Mouse (Mus musculus): ENCODE data around the gene Tmem121. TPM values are rescaled to one million over a fixed set of nuclear protein-coding genes. Genes with fewer than 3 reads are reported as not detected.

Gene Tmem121
- polyA plus RNA-seq (2015; fragmentation: Nextera tagmentation; extraction: Ambion mirVana): 6.7 and 7.5 TPM in 2 replicates

DNA sequence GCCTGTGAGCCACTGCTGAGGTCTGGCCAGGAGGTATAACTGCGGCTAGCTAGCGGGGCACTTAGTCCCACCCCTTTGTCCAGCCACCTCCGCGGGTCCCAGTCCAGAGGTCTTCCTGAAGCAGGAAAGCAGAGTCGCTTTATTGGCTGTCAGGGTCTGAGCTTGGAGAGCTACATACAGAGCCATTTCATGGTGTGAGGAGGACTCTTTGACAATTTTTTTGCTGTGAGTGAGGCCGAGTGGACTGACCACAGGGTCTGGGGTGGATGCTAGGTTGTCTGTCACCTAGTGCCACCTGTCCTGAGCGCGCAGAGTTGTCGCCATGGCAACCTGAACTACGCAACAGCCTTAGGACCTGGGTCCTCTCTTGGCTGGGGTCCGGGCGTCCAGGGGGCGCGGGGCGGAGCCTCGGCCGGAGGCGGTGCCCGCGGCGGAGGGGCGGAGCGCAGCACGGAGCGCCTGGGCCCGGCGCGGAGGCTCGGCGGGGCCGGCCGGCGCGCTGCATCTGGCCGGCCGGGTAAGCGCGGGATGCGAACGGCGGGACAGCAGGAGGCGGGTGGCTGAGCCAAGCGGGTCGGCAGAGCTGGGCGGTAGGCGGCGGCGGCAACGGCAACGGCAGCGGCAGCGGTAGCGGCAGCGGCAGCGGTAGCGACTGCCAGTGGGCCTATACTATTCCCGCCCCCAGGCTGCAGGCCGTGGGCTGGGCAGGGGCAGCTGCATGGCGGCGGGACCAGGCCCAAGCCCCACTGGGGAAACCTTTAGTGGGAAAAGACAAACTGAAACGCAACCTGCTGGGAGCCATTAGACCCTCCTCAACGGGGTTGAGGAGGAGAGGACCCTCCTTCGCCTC, at the start of gene Tmem121:
Gene Tmem121, plus strand, starts transcription at position 489 of the 850 bp plus-strand sequence.
- Histone ChIP-seq H3K9ac (peak within 1 kb of the TSS; percentile 65), H3K4me1 (replicated peaks) (peaks cover 29% of the 10 kb centered on the region), H3K27ac (no peak within 1 kb of the TSS), H3K9me3 (no peaks in the 10 kb centered on the region), H3K27me3 (replicated peaks) (peaks cover 33% of the 10 kb centered on the region), H3K36me3 (0 out of 2 replicates have a peak, but pooled peaks cover 5% of the 10 kb centered on the region), H3K4me2 (replicated peaks) (peak within 1 kb of the TSS; percentile 95), H3K4me3 (replicated peaks) (peak within 1 kb of the TSS; percentile 65)
- peak; percentile 62 for ATAC-seq
- 2% methylated on average over 63 of the region's 63 CpGs for WGBS

DNA sequence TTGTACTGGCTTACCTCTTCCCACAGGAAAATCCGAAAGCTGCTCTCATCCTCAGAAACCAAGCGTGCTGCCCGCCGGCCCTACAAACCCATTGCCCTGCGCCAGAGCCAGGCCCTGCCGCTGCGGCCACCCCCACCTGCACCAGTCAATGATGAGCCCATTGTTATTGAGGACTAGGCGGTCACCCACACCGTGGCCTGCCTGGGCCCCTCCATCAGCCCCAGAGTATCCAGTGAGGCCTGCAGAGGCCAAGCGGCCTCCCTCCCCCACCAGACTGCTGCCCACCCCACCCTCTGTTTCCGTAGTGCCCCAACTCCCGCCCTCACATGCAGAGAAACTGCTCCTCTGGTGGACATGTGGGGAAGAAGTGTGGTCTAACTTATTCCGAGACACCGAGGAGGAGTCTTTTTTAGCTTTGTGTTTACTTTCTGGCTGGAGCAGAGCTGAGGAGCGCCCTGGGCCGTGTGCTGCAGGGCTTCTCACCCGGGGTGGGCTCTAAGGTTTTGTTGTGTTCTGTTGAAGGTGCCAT, 49.2 kb upstream of the Tmem121 start:
- H3K4me1 ChIP-seq (replicated peaks): peaks cover 39% of the 10 kb centered on the region
- H3K36me3 ChIP-seq: peaks cover 49% of the 10 kb centered on the region
- ATAC-seq: no peak

DNA sequence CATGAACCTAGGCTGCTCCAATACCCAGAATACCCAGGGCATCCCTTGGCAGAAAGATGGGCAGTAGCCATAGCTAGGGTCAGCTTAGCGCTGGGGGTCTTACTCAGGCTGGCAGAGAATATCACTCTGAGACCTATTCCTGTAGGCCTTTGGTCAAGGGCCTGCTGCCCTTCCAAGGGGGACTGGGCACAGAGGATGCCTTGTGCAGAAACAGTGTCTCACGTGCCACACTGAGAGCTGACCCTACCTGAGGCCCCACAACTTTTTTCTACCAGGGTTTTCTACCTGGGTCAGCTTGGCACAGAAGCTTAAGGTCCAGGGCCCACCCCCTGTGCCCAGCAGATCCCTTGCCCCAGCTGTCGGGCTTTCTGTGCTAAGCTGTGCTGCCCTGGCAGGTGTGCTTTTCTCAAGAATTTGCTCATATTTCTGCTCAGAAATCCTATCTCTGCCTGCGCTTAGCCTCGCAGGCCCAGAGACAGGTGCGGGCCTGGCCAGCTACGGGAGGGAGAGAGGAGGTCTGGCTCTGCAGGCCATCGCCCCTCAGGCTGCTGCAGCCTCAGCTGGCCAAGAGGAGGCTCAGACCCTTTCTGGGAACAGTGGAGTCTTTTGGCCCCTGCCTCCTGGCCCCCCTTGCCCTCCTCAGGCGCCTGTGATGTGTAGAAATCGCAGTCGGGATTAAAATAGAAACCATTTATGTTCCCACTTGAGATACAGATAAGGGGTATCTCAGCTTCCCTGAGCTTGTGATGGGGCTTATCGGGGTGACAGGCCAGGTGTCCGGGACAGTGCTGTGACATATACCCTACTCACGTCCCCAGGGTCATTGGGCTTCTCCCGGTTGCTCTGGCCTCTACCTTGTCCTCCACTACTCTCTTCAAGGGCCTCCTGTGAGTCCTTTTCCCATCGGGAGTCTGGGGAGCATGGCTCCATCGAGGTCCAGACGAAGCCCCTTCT, 48.2 kb upstream of the Tmem121 start:
- 88% methylated on average over 18 of the region's 18 CpGs for WGBS
- Histone ChIP-seq H3K9me3 (no peaks in the 10 kb centered on the region), H3K4me1 (replicated peaks) (peaks cover 45% of the 10 kb centered on the region), H3K9ac (no peak overlapping the region), H3K4me3 (replicated peaks) (no peak overlapping the region), H3K4me2 (replicated peaks) (no peak overlapping the region), H3K27ac (no peak overlapping the region), H3K27me3 (replicated peaks) (peaks cover 16% of the 10 kb centered on the region; the same call in 1 of the 2 replicates), H3K36me3 (peaks cover 40% of the 10 kb centered on the region)
- ATAC-seq: no peak

More for the DNA sequence above, 49.2 kb upstream of the Tmem121 start:
- 73% methylated on average over 17 of the region's 17 CpGs for WGBS
- H3K9me3 ChIP-seq: no peaks in the 10 kb centered on the region
- H3K9ac ChIP-seq: no peak overlapping the region
- no peak overlapping the region for H3K4me2 ChIP-seq (replicated peaks)
- peaks cover 8% of the 10 kb centered on the region; the same call in 1 of the 2 replicates for H3K27me3 ChIP-seq (replicated peaks)
- H3K27ac ChIP-seq: no peak overlapping the region
- H3K4me3 ChIP-seq (replicated peaks): no peak overlapping the region

DNA sequence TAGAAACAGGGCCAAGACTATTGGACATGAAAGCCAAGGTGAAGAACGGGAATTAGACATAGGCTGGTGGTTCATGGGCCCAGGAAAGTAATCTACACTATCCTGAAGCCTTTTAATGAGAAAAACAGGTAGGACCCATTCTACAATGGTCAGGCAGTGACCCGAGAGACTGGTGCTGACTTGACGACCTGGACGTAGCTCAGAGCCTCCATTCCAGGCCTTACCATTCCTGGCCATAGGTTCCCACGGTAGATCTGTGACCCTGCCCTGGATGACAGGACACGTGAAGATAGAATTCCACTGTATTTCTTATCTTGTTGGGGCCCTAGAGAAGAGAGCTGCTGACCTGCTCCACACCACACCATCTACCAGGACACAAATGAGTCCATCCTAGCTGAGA, 47.4 kb upstream of the Tmem121 start:
- Histone ChIP-seq H3K36me3 (peaks cover 37% of the 10 kb centered on the region), H3K4me1 (replicated peaks) (peaks cover 49% of the 10 kb centered on the region), H3K4me2 (replicated peaks) (no peak overlapping the region), H3K9ac (no peak overlapping the region), H3K4me3 (replicated peaks) (no peak overlapping the region), H3K27ac (no peak overlapping the region), H3K9me3 (no peaks in the 10 kb centered on the region), H3K27me3 (replicated peaks) (peaks cover 16% of the 10 kb centered on the region; the same call in 1 of the 2 replicates)
- 74% methylated on average over 6 of the region's 6 CpGs for WGBS
- ATAC-seq: no peak

DNA sequence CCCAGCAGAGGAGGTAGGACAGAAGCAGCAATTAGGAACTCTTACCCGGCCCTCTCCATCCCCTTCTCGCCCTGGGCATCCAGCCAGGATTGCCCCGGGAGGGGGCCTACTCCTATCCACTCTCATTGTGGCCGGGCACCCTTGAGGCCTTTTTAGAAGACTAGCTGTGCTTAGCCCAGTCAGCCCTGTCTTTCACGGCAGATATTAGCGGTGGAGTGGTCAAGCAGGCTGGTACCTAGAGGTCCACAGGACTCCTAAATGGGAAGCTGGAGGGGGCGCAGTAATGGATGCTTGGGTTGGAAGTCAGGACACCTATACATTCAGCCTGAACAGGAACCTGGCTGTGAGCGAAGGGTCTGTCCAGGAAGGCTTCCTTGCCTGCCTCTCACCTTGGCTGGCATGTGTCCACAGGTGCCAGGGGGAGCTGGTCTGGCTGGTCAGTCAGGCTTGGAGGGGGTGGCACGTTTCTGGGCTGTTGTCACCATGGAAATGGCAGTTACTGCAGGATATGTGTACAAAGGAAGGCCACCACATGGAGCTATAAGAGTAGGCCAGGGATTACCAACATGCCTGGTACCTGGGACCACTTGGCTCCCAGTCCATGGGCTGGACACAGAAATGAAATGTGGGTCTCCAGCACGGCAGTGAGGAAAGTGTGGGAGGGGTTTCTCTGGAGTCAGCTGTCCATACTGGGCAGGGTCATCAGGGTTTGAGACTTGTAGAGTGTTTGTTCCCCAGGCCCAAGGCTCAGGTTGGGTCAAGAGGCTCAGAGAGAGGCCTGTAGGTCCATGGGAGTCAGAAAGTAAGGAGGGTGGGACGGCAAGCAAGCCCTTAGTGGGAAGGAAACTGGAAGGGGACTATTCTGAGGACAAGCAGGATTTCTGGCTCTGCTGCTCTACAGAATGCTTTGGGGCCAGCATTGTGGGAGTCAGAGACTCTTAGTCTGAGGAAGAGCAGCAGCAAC, 46.5 kb upstream of the Tmem121 start:
- peaks cover 29% of the 10 kb centered on the region for H3K36me3 ChIP-seq
- H3K4me1 ChIP-seq (replicated peaks): peaks cover 48% of the 10 kb centered on the region
- no peak for ATAC-seq
- 0 out of 2 replicates have a peak overlapping the region, but pooled peaks have one; percentile 11 for H3K27ac ChIP-seq
- H3K9me3 ChIP-seq: no peaks in the 10 kb centered on the region
- H3K9ac ChIP-seq: peak overlapping the region; percentile 35; the same call in 1 of the 2 replicates
- H3K4me2 ChIP-seq (replicated peaks): peak overlapping the region; percentile 88
- H3K27me3 ChIP-seq (replicated peaks): peaks cover 16% of the 10 kb centered on the region; the same call in 1 of the 2 replicates
- 43% methylated on average over 11 of the region's 11 CpGs for WGBS
- H3K4me3 ChIP-seq (replicated peaks): peak overlapping the region; percentile 47

DNA sequence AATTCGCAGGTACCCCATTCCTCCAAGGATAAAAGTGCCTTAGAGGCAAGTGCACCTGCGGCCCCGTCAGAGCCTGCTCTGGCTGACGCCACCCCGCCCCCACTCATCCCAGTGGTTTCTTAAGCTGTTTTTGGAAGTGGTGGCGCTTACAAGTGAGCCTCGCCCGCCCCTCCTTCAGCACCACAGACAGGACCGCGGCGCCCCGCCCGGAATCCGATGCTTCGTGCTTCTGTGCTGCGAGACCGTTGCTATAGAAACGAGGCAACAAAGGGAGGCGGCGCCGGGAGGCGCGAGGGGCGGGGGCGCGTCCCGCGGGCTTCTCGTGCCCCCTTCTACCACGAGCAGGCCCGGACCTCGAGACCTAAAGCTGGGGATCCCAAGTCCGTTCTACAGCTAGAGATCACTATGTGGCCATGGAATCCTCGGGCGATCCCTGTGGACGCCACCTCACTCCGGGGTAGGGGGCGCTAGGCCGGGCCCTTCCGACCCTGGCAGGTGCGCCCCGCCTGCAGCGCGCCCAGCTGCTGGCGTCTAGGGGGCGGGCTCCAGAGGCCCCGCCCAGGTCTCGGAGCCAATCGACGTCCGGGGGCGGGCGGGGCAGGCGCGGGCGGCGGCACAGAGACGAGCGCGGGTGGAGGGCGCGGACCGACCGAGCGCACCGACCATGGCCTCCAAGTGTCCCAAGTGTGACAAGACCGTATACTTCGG, 45.7 kb upstream of the Tmem121 start, which contains the start of gene Crip2:
Gene Crip2, plus strand, starts transcription at position 329 of the 708 bp plus-strand sequence.
- Histone ChIP-seq H3K9me3 (no peaks in the 10 kb centered on the region), H3K4me2 (replicated peaks) (peak within 1 kb of the TSS; percentile 88), H3K4me1 (replicated peaks) (peaks cover 48% of the 10 kb centered on the region), H3K9ac (peak within 1 kb of the TSS; percentile 35), H3K36me3 (peaks cover 28% of the 10 kb centered on the region), H3K4me3 (replicated peaks) (peak within 1 kb of the TSS; percentile 47), H3K27me3 (replicated peaks) (peaks cover 16% of the 10 kb centered on the region; the same call in 1 of the 2 replicates), H3K27ac (peak within 1 kb of the TSS; percentile 38)
- under 1% methylated on average over 68 of the region's 68 CpGs for WGBS
- ATAC-seq: peak; percentile 91

DNA sequence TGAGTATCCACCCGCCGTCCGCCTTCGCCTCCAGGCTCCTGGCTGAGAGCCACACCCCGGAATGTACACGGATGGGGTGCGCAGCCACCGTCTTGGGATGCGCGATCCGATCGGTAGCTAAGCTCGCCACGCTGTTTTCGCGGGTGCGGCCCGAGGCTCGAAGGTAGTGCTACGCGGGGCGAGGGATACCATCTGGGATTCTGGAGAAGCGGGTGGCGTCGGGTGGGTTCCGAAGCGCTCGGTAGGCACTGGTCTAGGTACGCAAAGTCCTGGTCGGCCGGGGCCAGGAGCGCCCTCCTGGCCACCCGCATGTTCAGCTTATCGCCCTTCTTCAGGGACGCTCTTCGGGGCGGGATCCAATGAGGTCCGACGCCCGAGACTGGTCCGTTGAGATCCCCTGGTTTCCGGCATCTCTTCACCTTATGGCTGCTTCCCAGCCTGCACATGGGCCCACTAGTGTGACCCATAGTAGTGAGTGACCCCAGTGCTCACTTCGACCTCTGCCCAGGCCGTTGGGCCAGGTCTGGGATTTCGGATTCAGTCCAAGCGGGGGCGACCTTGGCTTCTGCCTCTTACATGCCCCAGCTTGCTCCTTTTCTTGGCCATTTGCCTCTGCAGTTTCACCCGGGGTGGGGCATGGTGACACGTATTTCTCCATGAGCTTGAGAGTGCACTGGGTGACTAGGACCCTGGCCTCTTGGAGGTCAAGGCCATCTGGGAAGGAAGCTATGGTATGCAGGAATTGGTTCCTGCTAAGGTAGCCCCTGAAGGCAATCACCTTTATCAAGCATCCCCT, 44.9 kb upstream of the Tmem121 start:
- H3K4me3 ChIP-seq (replicated peaks): peak overlapping the region; percentile 47
- H3K36me3 ChIP-seq: peaks cover 20% of the 10 kb centered on the region
- peak overlapping the region; percentile 35 for H3K9ac ChIP-seq
- peaks cover 16% of the 10 kb centered on the region; the same call in 1 of the 2 replicates for H3K27me3 ChIP-seq (replicated peaks)
- H3K4me2 ChIP-seq (replicated peaks): peak overlapping the region; percentile 88
- H3K9me3 ChIP-seq: no peaks in the 10 kb centered on the region
- H3K4me1 ChIP-seq (replicated peaks): peaks cover 50% of the 10 kb centered on the region
- peak overlapping the region; percentile 71 for H3K27ac ChIP-seq
- 3% methylated on average over 49 of the region's 49 CpGs for WGBS
- ATAC-seq: no peak; the same call in 1 of the 2 replicates

DNA sequence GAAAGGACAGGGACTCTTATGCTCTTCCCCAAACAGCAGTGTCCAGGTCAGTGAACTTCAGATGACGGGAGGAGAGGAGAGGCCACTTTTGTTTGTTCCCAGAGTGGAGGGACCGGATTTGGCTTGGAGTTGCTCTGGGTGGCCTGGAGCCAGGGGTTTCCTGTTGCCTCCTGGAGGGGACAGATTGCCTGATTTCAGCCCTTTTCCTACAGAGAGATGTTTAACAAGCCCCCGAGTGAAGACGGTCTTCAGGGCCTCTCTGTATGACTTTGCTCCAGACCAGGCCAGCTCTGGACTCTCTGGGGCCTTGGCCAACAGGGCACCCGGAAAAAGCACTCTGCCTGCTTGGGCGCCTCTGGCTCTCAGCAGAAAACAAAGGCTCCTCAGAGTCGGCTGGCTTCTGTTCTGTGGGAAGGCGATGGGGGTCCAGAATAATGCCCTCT, 44.2 kb upstream of the Tmem121 start:
- Histone ChIP-seq H3K9ac (peak overlapping the region; percentile 35; the same call in 1 of the 2 replicates), H3K9me3 (no peaks in the 10 kb centered on the region), H3K36me3 (peaks cover 13% of the 10 kb centered on the region), H3K4me2 (replicated peaks) (peak overlapping the region; percentile 88), H3K27ac (peak overlapping the region; percentile 71), H3K27me3 (replicated peaks) (peaks cover 16% of the 10 kb centered on the region; the same call in 1 of the 2 replicates), H3K4me3 (replicated peaks) (peak overlapping the region; percentile 47), H3K4me1 (replicated peaks) (peaks cover 57% of the 10 kb centered on the region)
- 56% methylated on average over 8 of the region's 8 CpGs for whole genome bisulfite sequencing
- ATAC-seq: no peak

DNA sequence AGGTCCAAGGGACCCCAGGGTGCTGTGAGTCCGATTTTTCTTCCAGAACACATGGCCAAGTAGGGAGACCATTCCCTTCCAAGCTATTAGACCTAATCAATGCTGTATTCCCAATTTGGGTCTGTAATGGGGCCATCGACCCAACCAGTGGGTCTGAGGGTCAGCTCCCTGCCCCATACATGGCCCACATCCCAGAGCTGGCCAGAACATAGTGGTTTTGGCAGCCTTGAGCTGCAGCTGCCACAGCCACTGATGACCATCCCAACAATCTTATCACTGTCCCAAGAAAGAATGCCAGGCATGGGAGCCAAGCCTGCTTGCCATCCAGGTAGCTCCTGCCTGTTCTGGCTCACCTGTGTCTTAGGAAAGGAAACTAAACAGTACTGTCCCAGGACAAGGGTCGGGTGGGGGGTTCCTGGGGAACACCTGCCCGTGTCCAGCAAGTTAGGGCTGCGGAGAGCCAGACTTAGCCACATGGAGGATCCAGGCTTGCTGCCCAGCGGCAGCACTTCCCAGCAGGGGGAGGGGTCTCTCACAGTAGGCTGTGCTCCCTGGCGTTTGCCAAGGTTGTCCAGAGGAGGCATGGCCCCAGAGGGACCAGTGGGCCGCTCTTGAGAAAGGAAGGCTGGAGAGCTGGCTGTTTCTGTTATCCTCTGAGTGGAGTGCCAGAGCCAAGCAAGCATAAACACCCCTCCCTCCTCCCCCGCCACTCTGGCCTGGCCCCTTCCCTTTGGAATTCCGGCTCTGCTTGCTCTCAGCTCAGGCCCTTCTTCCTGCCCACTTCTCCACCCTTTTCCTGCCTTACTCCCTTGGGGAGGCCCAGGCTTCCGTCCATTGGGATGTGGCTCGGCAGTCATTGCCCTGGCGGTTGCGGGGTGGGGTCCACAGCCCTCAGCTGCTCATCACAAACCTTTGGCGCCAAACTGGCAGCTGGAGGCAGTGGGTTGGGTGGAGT, 43.4 kb upstream of the Tmem121 start:
- Histone ChIP-seq H3K4me3 (replicated peaks) (peak overlapping the region; percentile 47), H3K36me3 (peaks cover 7% of the 10 kb centered on the region; the same call in 1 of the 2 replicates), H3K4me1 (replicated peaks) (peaks cover 63% of the 10 kb centered on the region), H3K27ac (peak overlapping the region; percentile 71), H3K4me2 (replicated peaks) (peak overlapping the region; percentile 88), H3K9me3 (no peaks in the 10 kb centered on the region), H3K9ac (peak overlapping the region; percentile 35; the same call in 1 of the 2 replicates), H3K27me3 (replicated peaks) (peaks cover 16% of the 10 kb centered on the region; the same call in 1 of the 2 replicates)
- 16% methylated on average over 15 of the region's 15 CpGs for WGBS
- peak; percentile 16 for ATAC-seq
